Mouse (Mus musculus): Measurements from ENCODE around the gene Fermt2.

Gene Fermt2

GRCm38 (mm10) chr14:45439387-45439786 is 90.5 kb downstream of the Fermt2 start:
- in situ Hi-C loops (cut with MboI; ENCODE audit: low sequenced_read_pairs) = no loop called here

GRCm38 (mm10) chr14:45438931-45439275 is 91.0 kb downstream of the Fermt2 start:
- in situ Hi-C loops (cut with MboI; ENCODE audit: low sequenced_read_pairs) = no loop called here

DNA sequence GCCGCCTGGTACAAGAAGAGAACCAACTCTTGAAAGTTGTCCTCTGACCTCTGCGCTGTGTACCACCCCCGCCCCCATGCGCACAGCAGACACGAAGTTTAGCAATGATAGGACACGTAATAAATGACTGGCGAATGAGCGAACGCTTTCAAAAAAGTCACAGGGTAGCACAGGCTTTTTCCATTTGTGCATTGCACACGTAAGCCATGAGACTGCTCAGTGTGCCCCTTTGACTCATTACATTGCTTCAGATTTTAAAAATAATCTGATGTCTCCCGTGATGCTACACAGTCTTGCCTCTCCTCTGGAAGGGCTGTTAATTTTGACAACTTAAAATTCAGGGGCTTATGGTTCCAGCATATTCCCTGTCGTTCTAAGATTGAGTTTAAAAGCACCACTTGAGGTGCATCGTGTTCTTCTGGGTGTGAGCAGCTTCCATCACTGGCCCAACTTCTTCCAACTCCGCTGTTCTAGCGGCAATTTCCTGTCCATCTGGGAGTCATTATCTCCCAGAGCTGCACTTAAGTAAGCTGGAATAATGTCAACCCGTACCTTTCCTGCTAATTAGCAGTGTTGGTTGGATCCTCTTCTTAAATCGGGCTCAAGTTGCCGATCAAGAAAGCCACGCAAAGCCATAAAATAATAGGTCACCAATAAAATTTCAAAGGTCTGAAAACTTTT is 91.5 kb downstream of the Fermt2 start:
- in situ Hi-C loops (cut with MboI; ENCODE audit: low sequenced_read_pairs) = no loop called here

DNA sequence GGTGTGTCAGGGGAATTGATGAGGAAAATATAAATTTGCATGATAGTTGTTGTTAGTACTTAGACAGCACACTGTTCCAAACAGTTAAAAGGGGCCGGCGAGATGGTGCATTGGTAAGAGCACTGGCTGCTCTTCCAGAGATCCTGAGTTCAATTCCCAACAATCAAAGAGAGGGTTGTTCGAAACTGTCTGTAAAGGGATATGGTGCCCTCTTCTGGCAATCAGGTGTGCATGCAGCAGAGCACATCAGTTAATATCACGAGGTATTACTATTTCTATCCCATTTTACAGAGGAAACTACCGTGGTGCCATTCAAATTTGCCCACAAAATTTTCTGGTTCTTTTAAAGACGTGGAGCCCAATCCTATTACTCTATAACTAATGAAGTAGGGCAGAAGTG is 95.7 kb downstream of the Fermt2 start:
- in situ Hi-C loops (cut with MboI; ENCODE audit: low sequenced_read_pairs) = no loop called here

- in situ Hi-C loops (cut with MboI; ENCODE audit: low sequenced_read_pairs) = no loop called here
Measured at GRCm38 (mm10) chr14:45432003-45432402, 97.9 kb downstream of the Fermt2 start.

DNA sequence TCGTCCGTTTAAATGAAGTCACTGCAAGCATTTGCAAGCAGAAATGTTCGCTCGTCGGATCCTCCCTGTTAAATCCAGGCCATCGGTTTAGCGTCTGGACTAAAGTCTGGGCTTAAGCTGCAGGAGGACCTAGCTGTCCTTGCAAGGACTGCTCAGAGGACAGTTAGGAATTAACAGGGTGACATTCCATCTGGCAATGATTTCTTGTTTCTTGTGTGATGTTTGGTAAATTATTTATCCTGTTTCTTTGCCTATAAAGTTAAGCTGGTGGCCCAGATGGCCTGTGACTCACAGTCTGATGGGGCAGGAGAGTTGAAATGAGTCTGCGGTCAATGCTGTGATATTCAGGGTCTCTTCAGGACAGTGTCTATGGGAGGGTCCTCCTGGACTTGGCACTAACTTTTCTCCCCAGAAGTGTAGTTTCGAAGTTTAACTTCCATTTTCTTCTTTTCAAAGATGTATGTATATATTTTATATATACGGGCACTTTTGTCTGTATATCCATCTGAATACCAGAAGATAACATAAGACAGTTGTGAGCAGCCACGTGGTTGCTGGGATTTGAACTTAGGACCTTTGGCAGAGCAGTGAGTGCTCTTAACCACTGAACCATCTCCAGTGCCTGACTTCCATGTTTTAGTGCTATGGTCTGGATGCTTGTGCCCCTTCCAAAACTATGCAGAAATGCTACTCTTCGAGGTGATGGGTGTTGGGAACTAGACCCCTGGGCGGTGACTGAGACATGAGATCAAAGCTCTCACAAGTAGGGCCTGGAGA is 99.7 kb downstream of the Fermt2 start:
- in situ Hi-C loops (cut with MboI; ENCODE audit: low sequenced_read_pairs) = no loop called here

GRCm38 (mm10) chr14:45423220-45423619 is 106.7 kb downstream of the Fermt2 start:
- in situ Hi-C loops (cut with MboI; ENCODE audit: low sequenced_read_pairs) = no loop called here

DNA sequence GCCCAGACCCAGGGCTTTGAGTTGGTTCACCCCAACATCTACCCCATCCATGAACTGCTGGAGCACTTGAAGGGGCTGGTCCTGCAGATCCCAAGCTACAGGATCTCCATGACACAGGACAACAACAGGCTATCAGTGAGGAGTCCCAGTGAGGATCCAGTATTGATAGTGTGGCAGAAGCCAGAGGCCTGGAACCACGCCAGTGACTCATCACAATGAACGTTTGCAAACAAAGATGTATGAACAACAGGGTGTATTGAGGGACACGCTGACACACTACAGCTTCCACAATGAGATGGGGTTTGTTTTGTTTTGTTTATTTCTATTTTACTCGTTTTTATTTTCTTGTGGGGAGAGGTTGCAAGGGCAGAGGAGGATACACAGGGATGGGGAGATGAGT is 107.5 kb downstream of the Fermt2 start:
- in situ Hi-C loops (cut with MboI; ENCODE audit: low sequenced_read_pairs) = no loop called here

GRCm38 (mm10) chr14:45419323-45419722 is 110.6 kb downstream of the Fermt2 start:
- in situ Hi-C loops (cut with MboI; ENCODE audit: low sequenced_read_pairs) = no loop called here

DNA sequence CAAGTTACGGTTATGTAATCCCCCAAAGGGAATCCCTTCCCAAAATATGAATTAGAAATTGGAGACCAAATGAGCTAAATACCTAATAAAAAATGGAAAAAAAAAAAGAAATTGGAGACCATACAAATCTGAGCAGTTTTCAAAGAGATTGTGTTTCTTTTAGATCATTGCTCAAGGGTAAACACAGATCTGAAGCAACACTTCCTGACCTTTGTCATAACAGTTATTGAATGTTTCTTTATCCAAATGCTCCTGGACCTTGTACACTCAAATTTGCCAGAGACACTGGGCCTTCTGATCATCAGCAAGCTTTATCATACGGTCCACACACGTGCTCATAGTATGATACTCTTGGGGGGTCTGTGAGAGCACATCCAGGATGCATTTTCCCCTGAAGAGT is 111.4 kb downstream of the Fermt2 start:
- in situ Hi-C loops (cut with MboI; ENCODE audit: low sequenced_read_pairs) = no loop called here

DNA sequence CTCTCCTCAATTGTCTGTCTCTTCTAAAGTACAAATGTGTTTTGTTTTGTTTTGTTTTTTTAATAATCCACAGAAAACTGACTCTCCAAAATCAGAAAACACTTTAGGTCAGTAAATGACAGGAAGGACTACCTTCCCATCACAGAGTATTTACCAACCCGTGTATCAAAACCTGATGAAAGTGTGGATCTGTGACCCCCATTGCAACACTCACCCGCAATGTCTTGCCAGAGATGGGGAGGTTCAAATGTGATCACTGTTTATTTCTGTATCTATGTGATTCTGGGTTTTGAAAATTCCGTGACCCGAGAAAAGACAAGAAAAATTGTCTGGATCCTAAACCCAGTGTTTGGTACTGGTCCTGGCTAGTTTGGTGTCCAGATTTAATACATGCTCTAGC is 113.7 kb downstream of the Fermt2 start:
- in situ Hi-C loops (cut with MboI; ENCODE audit: low sequenced_read_pairs) = no loop called here

Measured in CH12F3 (cell line).